Mouse (Mus musculus) urinary bladder, adult 2 months (tissue): ENCODE data around the gene Olfr243. TPM values are rescaled to one million over a fixed set of nuclear protein-coding genes. Genes with fewer than 3 reads are reported as not detected.
"Not testable (repeated sequence)": the region's sequence is repeated elsewhere in the genome, so short reads cannot be mapped to it uniquely, and the experiment has no call there.

ENCODE experiments used
- DNase-seq: peaks from one replicate; pipeline ENCODE4 v3.0.0; 2022; ENCODE audit warnings: low spot score
- polyA plus RNA-seq: library from polyadenylated mRNA; depleted of rRNA; stranded (reverse); fragments of >200 nt; gene quantifications from 2 replicates; pipeline ENCODE4 v1.2.3, GENCODE M21; 2012; rRNA removed

Olfr243 gene
- not detected in 2 replicates for polyA plus RNA-seq

DNA sequence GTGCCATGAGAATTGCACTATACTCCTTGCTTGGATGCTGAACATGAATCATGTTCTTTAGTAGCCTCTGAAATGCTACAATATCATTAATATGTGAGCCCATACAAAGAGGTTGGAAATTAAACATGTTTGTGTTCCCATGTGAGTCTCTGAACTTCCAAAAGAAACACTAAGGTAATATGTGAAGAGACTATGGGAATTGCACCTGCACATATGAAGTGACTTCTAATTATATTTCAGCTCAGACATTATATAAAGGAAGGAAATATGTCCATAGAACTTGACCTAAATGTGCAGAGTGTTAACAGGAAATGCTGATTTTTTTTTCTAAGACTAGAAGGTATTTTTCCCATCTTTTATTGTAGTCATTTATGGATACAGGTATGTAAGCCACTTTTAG, at the start of gene Olfr243:
Olfr243 (plus strand) TSS at position 301 of the 400 bp plus-strand sequence.
- no peak for DNase-seq

DNA sequence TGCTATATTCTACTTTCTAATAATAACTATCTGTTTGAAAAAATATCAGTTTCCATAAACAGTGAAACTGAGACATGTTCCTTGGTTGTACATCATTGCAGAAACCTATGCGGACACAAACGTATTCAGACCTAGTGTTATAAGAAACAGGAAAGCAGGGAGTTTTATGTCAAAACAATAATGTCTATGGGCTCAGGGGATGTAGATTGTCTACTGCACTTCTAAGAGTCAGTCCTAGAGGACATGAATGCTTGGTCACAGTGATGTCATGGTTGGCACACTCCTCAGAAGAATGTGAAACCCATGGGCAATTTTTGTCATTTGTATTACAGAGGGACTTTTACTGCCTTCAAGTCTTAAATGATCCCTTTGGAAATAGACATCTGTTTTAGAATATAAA, 43.4 kb upstream of the Olfr243 start, which contains the start of gene Olfr624:
Olfr624 (minus strand) TSS at position 101 of the 400 bp plus-strand sequence.
- no peak for DNase-seq

DNA sequence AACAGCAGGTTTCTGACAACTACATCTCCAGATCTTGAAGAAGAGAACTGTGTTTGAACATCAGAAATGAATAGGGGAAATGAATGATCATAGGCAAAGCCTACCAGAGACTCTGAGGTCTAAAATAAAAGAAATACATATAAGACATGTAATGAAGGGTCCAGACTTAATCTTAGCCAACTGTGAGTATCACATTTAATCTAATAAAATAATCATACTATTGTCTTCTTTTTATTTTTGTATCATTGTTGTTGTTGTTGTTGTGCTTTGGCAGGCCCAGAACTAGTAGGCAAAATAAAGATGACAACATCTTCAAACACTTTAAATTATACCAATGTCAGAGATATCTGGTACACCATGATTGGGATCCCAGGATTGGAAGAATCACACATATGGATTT, 32.1 kb upstream of the Olfr243 start, which contains the start of gene Olfr625-ps1:
Olfr625-ps1 (plus strand) TSS at position 301 of the 400 bp plus-strand sequence.
- DNase-seq, result no peak

DNA sequence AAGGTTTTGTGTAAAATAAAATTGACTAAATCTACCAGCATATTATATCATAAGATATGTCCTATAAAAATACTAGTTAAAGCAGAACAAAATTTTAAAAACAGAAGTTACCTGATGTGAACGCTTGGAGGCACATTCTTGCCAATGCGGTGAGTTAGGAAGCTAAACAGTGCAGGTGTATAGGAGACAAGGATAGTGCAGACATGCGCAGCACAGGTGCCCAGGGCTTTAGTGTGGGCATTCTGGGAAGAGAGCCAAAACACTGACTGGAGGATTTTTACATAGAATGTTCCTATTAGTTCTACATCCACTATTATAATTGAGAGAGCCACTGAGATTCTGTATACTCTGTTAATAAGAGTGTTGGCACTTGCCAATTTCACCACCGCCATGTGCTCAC, 15.0 kb upstream of the Olfr243 start:
- no peak for DNase-seq

DNA sequence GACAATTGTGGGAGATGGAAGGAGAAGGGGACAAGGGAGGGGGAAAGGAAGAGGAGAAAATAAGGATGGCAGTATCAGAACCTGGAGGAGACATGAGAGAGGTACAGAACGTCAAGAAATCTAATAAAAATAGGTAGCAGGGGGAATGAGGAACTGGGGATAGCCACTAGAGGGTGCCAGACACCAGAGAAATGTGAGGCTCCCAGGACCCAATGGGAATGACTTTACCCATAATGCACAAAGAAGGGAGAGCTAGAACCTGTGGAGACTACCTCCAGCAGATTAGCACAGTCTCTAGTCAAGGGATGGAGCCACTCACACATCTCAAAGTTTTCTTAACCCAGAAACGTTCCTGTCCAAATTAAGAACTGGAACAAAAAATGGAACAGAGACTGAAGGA, 2.4 kb upstream of the Olfr243 start:
- DNase-seq, result no peak

DNA sequence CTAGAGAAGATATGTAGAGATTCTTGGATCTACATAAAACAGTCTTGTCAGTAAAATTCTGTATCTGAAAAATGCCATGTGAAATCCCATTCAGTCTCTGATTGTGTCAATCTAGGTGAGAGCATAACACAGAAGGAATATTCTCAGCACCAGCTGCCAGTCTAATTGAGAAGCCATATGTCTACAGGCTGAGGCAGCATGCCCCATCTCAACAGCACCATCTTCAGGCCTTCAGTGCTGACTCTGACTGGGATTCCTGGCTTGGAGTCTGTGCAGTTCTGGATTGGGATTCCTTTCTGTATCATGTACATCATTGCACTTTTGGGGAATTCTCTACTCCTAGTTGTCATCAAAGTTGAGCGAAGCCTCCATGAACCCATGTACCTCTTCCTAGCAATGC, 1.9 kb downstream of the Olfr243 start:
- not testable (repeated sequence) for DNase-seq

DNA sequence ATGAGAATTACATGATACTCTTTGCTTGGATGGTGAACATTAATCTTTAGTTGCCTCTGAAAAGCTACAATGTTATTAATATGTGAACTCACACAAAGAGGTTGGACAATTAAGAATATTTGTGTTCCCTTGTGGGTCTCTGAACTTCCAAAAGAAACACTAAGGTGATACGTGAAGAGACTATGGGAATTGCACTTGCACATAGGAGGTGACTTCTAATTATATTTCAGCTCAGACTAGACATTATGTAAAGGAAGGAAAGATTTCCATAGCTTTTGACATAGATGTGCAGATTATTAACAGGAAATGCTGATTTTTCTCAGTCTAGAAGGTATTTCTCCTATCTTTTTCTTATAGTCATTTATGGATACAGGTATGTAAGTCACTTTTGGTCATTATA, 15.6 kb downstream of the Olfr243 start, which contains the start of gene Olfr628:
Olfr628 (plus strand) TSS at position 301 of the 400 bp plus-strand sequence.
- DNase-seq, result no peak

DNA sequence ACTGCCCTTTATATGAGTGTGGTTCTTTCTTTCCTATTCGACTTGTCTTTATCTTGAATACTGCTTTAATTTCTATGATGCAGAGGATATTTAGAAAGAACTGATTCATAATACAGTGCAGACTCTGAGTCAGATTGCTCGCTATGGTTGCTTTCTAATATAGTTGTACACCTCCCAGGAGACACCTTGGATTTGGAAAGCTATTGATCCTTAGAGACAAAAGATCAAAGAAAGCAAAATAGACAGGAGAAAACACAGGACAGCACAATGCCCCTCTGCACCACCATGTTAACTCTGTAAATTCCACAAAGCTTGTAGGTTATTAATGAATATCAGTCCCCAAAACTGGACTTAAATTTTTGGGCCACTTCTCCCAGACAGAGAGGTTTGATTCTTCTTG, 30.4 kb downstream of the Olfr243 start, which contains the start of gene Olfr629:
Olfr629 (minus strand) TSS at position 101 of the 400 bp plus-strand sequence.
- DNase-seq, result no peak

DNA sequence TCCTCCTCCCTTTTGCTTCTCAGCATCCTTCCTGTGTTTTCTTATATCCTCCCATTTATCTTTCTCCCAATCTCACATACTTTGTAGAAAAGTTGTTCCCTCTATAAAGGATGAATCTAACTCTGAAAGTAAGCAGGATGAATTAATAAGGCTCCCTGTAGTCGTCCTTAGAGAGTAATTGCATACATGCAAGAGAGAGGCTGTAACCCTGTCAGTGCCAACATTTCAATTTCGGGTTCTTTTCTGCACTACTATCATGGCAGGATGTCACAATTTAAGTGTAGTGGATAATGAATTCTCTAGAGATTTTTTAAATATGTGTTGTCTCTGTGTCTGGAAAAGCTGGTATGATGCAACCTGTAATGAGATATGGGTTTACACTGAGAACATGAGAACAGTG, 42.8 kb downstream of the Olfr243 start, which contains the start of gene Olfr630:
Olfr630 (minus strand) TSS at position 101 of the 400 bp plus-strand sequence.
- DNase-seq, result no peak

DNA sequence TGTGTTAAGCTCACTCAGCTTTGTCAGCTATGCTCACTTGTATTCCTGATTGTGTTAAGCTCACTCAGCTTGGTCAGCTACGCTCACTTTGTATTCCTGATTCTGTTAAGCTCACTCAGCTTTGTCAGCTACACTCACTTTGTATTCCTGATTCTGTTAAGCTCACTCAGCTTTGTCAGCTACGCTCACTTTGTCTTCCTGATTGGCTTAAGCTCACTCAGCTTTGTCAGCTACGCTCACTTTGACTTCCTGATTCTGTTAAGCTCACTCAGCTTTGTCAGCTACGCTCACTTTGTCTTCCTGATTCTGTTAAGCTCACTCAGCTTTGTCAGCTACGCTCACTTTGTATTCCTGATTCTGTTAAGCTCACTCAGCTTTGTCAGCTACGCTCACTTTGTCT, 47.7 kb downstream of the Olfr243 start:
- not testable (repeated sequence) for DNase-seq

DNA sequence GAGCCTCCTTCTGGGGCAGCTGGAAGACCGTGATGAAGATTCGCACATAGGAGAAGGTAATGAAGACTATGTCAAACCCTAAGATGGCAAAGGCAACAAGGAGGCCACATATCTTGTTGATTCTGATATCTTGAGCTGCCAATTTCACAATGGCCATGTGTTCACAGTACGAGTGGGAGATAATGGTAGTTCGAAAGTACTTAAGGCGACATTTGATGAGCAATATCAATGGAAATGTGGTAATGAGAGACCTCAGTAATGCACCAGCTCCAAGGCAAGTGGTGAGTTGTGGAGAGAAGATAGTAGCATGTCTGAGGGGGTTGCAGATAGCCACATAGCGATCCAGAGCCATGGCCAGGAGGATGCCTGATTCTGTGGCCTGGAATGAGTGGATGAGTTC, 53.2 kb downstream of the Olfr243 start:
- DNase-seq, result not testable (repeated sequence)

Other genes with a start within 250 kb of the Olfr243 start
- not detected in 2 replicates for gene Olfr608, start 244.8 kb upstream of the Olfr243 start, polyA plus RNA-seq
- not detected in 2 replicates for gene Olfr609, start 216.6 kb upstream of the Olfr243 start, polyA plus RNA-seq
- gene Olfr610, start 202.5 kb upstream of the Olfr243 start, polyA plus RNA-seq, result not detected in 2 replicates
- not detected in 2 replicates for gene Olfr611, start 193.8 kb upstream of the Olfr243 start, polyA plus RNA-seq
- gene Olfr612, start 172.0 kb upstream of the Olfr243 start, polyA plus RNA-seq, result not detected in 2 replicates
- gene Olfr613, start 166.6 kb upstream of the Olfr243 start, polyA plus RNA-seq, result not detected in 2 replicates
- not detected in 2 replicates for gene Olfr615, start 158.6 kb upstream of the Olfr243 start, polyA plus RNA-seq
- not detected in 2 replicates for gene Olfr616, start 145.5 kb upstream of the Olfr243 start, polyA plus RNA-seq
- gene Olfr617, start 141.6 kb upstream of the Olfr243 start, polyA plus RNA-seq, result not detected in 2 replicates
- gene Olfr618, start 124.6 kb upstream of the Olfr243 start, polyA plus RNA-seq, result not detected in 2 replicates
- not detected in 2 replicates for gene Olfr619, start 114.1 kb upstream of the Olfr243 start, polyA plus RNA-seq
- gene Olfr620, start 102.1 kb upstream of the Olfr243 start, polyA plus RNA-seq, result not detected in 2 replicates
- not detected in 2 replicates for gene Olfr622, start 72.0 kb upstream of the Olfr243 start, polyA plus RNA-seq
- not detected in 2 replicates for gene Olfr623, start 51.0 kb upstream of the Olfr243 start, polyA plus RNA-seq
- 0.01 and 0.03 TPM in 2 replicates for gene Olfr624, start 43.5 kb upstream of the Olfr243 start, polyA plus RNA-seq
- gene Olfr625-ps1, start 32.0 kb upstream of the Olfr243 start, polyA plus RNA-seq, result not detected in 2 replicates
- gene Olfr628, start 15.7 kb downstream of the Olfr243 start, polyA plus RNA-seq, result not detected in 2 replicates
- not detected in 2 replicates for gene Olfr629, start 30.3 kb downstream of the Olfr243 start, polyA plus RNA-seq
- not detected in 2 replicates for gene Olfr630, start 42.7 kb downstream of the Olfr243 start, polyA plus RNA-seq
- gene Olfr69, start 56.9 kb downstream of the Olfr243 start, polyA plus RNA-seq, result not detected in 2 replicates
- gene Olfr68, start 65.0 kb downstream of the Olfr243 start, polyA plus RNA-seq, result not detected in 2 replicates
- not detected in 2 replicates for gene Olfr67, start 77.2 kb downstream of the Olfr243 start, polyA plus RNA-seq
- 33.8 and 35.3 TPM in 2 replicates for gene Hbb-bt, start 99.3 kb downstream of the Olfr243 start, polyA plus RNA-seq
- 257 and 296 TPM in 2 replicates for gene Hbb-bs, start 113.4 kb downstream of the Olfr243 start, polyA plus RNA-seq
- not detected in 2 replicates for gene Hbb-bh2, start 125.8 kb downstream of the Olfr243 start, polyA plus RNA-seq
- 0.15 and 0.18 TPM in 2 replicates for gene Hbb-bh1, start 128.5 kb downstream of the Olfr243 start, polyA plus RNA-seq
- 0.29 and 0.55 TPM in 2 replicates for gene Hbb-y, start 138.5 kb downstream of the Olfr243 start, polyA plus RNA-seq
- gene Olfr66, start 171.6 kb downstream of the Olfr243 start, polyA plus RNA-seq, result not detected in 2 replicates
- gene Olfr64, start 179.8 kb downstream of the Olfr243 start, polyA plus RNA-seq, result not detected in 2 replicates
- not detected in 2 replicates for gene Olfr65, start 188.8 kb downstream of the Olfr243 start, polyA plus RNA-seq
- gene Olfr631, start 214.2 kb downstream of the Olfr243 start, polyA plus RNA-seq, result not detected in 2 replicates
- not detected in 2 replicates for gene Olfr632, start 219.7 kb downstream of the Olfr243 start, polyA plus RNA-seq
- gene Olfr633, start 229.8 kb downstream of the Olfr243 start, polyA plus RNA-seq, result not detected in 2 replicates